In the genomic region with DNA sequence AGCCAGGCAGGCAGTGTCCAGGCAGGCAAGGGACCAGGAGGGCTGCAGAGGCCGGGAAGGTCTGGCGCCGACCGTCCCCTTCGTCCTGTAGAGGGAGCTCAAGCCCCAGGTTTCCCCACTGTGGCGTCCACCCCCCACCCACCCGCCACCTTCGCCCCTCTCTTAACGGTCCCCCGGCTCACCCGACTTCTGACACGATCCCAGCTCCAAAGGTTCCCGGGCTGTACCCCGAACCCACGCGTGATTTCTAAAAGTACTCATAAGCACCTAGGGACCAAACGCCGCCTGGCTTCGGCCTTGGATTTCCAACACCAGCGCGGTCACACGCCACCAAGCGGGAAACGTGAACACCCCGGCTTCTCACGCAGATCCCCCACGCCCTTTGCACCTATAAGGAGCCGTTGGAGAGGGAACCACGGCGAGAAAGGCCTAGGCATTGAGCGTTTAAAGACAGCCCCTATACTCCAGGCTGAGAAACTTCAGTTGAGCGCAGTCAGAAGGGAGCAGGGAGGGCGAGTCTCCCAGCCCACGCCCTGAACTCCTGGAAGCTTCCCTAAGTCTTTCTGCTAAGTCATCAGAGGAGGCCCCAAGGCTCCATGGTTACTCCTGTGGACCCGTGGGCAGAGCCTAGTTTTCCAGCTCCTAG, we compare ENCODE assay signal across 8 mouse cellular contexts. TPM values are rescaled to one million over a fixed set of nuclear protein-coding genes. Genes with fewer than 3 reads are reported as not detected.
DNase-seq lines count a peak whose midpoint lies in the region; ATAC-seq and TF ChIP-seq lines count a peak whose summit lies in the region.

No protein-coding gene starts in this region.

- H3K27ac ChIP-seq in thymus, adult 2 months (ENCODE audit: control insufficient read depth, insufficient read depth, low read length) = no peak overlapping the region
- H3K27ac ChIP-seq in heart, embryonic 10.5 days = peak overlapping the region; percentile 80
- no peak overlapping the region for H3K27ac ChIP-seq in kidney, embryonic 15.5 days
- no peak overlapping the region for H3K27ac ChIP-seq in stomach, embryonic 14.5 days (ENCODE audit: low read length)

- H3K36me3 ChIP-seq in thymus, adult 2 months (ENCODE audit: control insufficient read depth, insufficient read depth, low read length) = no peaks in the 10 kb centered on the region
- peaks cover 14% of the 10 kb centered on the region; the same call in 1 of the 2 replicates for H3K36me3 ChIP-seq in heart, embryonic 10.5 days
- no peaks in the 10 kb centered on the region for H3K36me3 ChIP-seq in kidney, embryonic 15.5 days
- H3K36me3 ChIP-seq in stomach, embryonic 14.5 days (ENCODE audit: control insufficient read depth, insufficient read depth, low read length) = no peaks in the 10 kb centered on the region

- H3K4me1 ChIP-seq in thymus, adult 2 months (replicated peaks; ENCODE audit: control insufficient read depth, insufficient read depth, low read length) = peaks cover 7% of the 10 kb centered on the region
- peaks cover 46% of the 10 kb centered on the region for H3K4me1 ChIP-seq in heart, embryonic 10.5 days
- H3K4me1 ChIP-seq in kidney, embryonic 15.5 days = peaks cover 48% of the 10 kb centered on the region
- peaks cover 8% of the 10 kb centered on the region; the same call in 1 of the 2 replicates for H3K4me1 ChIP-seq in stomach, embryonic 14.5 days (ENCODE audit: control insufficient read depth, insufficient read depth, low read length)

- WGBS in thymus, adult 2 months = 3% methylated on average over 35 of the region's 35 CpGs
- 1% methylated on average over 35 of the region's 35 CpGs for WGBS in heart, embryonic 10.5 days
- 2% methylated on average over 35 of the region's 35 CpGs for WGBS in kidney, embryonic 15.5 days
- WGBS in stomach, embryonic 14.5 days = under 1% methylated on average over 35 of the region's 35 CpGs

- TF ChIP-seq CTCF in thymus, adult 2 months (IDR thresholded peaks at IDR 0.05; ENCODE audit: borderline replicate concordance, control insufficient read depth, extremely low read depth, insufficient read depth, low read length, poor library complexity) = no peak

- H3K27me3 ChIP-seq in thymus, adult 2 months (ENCODE audit: control insufficient read depth, insufficient read depth, low read length) = peaks cover 17% of the 10 kb centered on the region; the same call in 1 of the 2 replicates
- H3K27me3 ChIP-seq in heart, embryonic 10.5 days (ENCODE audit: insufficient read depth, poor library complexity, severe bottlenecking) = peaks cover 63% of the 10 kb centered on the region
- peaks cover 91% of the 10 kb centered on the region for H3K27me3 ChIP-seq in kidney, embryonic 15.5 days
- peaks cover 59% of the 10 kb centered on the region for H3K27me3 ChIP-seq in stomach, embryonic 14.5 days (ENCODE audit: control insufficient read depth, insufficient read depth, low read length)

- DNase-seq in thymus, adult 2 months = peak; percentile 21
- no peak for DNase-seq in thymus, postnatal 10 days (ENCODE audit: low spot score in 2 of 2)
- peak; percentile 84 for DNase-seq in embryo, embryonic 9.5 days (ENCODE audit: extremely low spot score)
- peak; percentile 86 for DNase-seq in heart, embryonic 10.5 days (ENCODE audit: low spot score)
- DNase-seq in lung, postnatal 14 days = peak; percentile 80

- no peak for TF ChIP-seq POLR2A in thymus, adult 2 months (IDR thresholded peaks at IDR 0.05; ENCODE audit: control insufficient read depth, extremely low read depth, insufficient read depth, low read length, poor library complexity)

- 0 out of 2 replicates have a peak overlapping the region, but pooled peaks have one; percentile 17 for H3K9ac ChIP-seq in kidney, embryonic 15.5 days
- H3K9ac ChIP-seq in stomach, embryonic 14.5 days (replicated peaks; ENCODE audit: low read depth, low read length) = no peak overlapping the region

- no peak overlapping the region for H3K4me3 ChIP-seq in thymus, adult 2 months (ENCODE audit: control insufficient read depth, insufficient read depth, low read length)
- peak overlapping the region; percentile 52 for H3K4me3 ChIP-seq in heart, embryonic 10.5 days
- H3K4me3 ChIP-seq in kidney, embryonic 15.5 days (replicated peaks) = peak overlapping the region; percentile 69
- H3K4me3 ChIP-seq in stomach, embryonic 14.5 days (ENCODE audit: low read depth, low read length) = peak overlapping the region; percentile 22

- peak overlapping the region; percentile 96 for H3K4me2 ChIP-seq in kidney, embryonic 15.5 days
- H3K4me2 ChIP-seq in stomach, embryonic 14.5 days (replicated peaks; ENCODE audit: low read depth, low read length) = peak overlapping the region; percentile 39

- H3K9me3 ChIP-seq in heart, embryonic 10.5 days = no peaks in the 10 kb centered on the region
- H3K9me3 ChIP-seq in kidney, embryonic 15.5 days (replicated peaks) = no peaks in the 10 kb centered on the region
- H3K9me3 ChIP-seq in stomach, embryonic 14.5 days (ENCODE audit: control insufficient read depth, low read depth, low read length) = no peaks in the 10 kb centered on the region

- ATAC-seq in kidney, embryonic 15.5 days (replicated peaks; ENCODE audit: low FRiP score) = 0 out of 2 replicates have a peak, but pooled peaks have one; percentile 20
- no peak for ATAC-seq in stomach, embryonic 14.5 days (ENCODE audit: insufficient number of reproducible peaks, insufficient read depth, low FRiP score, low read depth)
- no peak for ATAC-seq in activated CD4-positive, CD25-positive, alpha-beta regulatory T cell, adult 4 months

RNA-seq across cellular contexts. Expression of a gene that starts 4.1 kb away (rescaled TPM):
- 1.7 and 2.9 TPM in 2 replicates for polyA plus RNA-seq in thymus, adult 2 months (2012; rRNA removed)
- polyA plus RNA-seq in heart, embryonic 10.5 days (2016; fragmentation: Nextera tagmentation; extraction: Ambion mirVana) = 13.5 and 13.6 TPM in 2 replicates
- polyA plus RNA-seq in kidney, embryonic 15.5 days (2015; fragmentation: Nextera tagmentation; extraction: Ambion mirVana) = 15.6 TPM in 2 replicates
- 4.2 and 4.6 TPM in 2 replicates for polyA plus RNA-seq in stomach, embryonic 14.5 days (2014; fragmentation: Nextera tagmentation; extraction: Ambion mirVana)
- polyA plus RNA-seq in activated CD4-positive, CD25-positive, alpha-beta regulatory T cell, adult 4 months (2017; shearing (Covaris generic)) = not detected

Comparison
In these comparisons a context has a peak if more than half of its experiments do, and no peak if none do; other contexts are left out.
1. DNase-seq: peak in thymus, adult 2 months (single experiment), embryo, embryonic 9.5 days (single experiment), heart, embryonic 10.5 days (single experiment) and lung, postnatal 14 days (single experiment); none in thymus, postnatal 10 days (0 of 2).